Mouse (Mus musculus) layer of hippocampus, adult 2 months (tissue): ENCODE data around the gene Gsg1l2. TPM values are rescaled to one million over a fixed set of nuclear protein-coding genes. Genes with fewer than 3 reads are reported as not detected.

Experiments
- DNase-seq, 2 experiments: peaks; one replicate each; pipeline ENCODE4 v3.0.0; 2022; ENCODE audit warnings: low spot score in 2 of 2
- H3K27ac ChIP-seq: fragments of 200-600 bp; 2 replicates; pipeline ENCODE4 v1.8.1; 2022
- H3K4me3 ChIP-seq: fragments of 200-600 bp; 2 replicates; pipeline ENCODE4 v1.8.1; 2022; ENCODE audit warnings: mild to moderate bottlenecking
- CTCF ChIP-seq: fragments of 200-600 bp; conservative IDR thresholded peaks from 2 replicates; pipeline ENCODE4 v1.8.1; 2022; ENCODE audit warnings: antibody characterized with exemption, mild to moderate bottlenecking, moderate library complexity
- total RNA-seq, 2 experiments: library from RNA; stranded (reverse); gene quantifications; 2 replicates each; pipeline ENCODE4 v1.2.3; 2021

Gene Gsg1l2
- total RNA-seq, 2 experiments from 2014 or later, result not detected

GRCm38 (mm10) chr11:67831820-67832219 lies 57.4 kb downstream of the Gsg1l2 start:
- H3K4me3 ChIP-seq, result no peak overlapping the region
- no peak overlapping the region for H3K27ac ChIP-seq
- DNase-seq, result no peak
- TF ChIP-seq CTCF, result no peak

DNA sequence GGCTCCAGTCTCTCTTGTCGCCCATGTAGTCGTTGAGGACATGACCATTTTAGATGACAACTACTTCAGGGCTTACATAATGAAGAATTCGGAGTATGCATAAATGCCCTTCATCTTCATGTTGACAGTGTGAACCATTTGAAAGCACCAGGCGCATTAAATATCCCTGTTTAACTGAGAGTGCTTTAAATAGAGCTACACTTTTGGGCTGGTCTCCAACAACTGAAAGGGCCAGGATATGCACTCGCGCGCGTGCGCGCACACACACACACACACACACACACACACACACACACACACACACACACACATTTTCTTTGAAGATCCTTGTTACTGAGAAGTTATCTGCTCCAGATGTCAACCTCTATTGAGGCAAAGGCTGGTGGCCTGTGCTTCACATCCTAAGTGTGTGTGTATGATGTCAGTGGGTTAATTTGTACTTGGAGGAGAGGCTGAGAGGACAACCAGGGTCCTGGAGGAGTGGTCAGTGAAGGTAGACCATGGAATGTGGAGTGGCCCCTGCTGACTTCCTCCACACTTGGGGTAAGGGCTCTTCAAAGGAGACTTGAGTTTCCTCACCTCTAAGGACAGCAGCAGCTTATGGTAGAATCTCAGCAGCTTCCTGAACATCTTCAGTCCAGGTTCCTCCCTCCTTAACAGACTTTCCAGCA lies 61.1 kb downstream of the Gsg1l2 start:
- no peak overlapping the region for H3K27ac ChIP-seq
- H3K4me3 ChIP-seq, result no peak overlapping the region
- no peak for TF ChIP-seq CTCF
- DNase-seq, result no peak

Other genes with a start within 250 kb of the Gsg1l2 start
- gene Rcvrn, start 79.3 kb upstream of the Gsg1l2 start, total RNA-seq, result 1 to 10 TPM; 1.4 to 1.9 TPM
- 1 to 10 TPM; 1.7 to 2.7 TPM for gene Glp2r, start 3.5 kb upstream of the Gsg1l2 start, total RNA-seq
- gene Dhrs7c, start 23.6 kb downstream of the Gsg1l2 start, total RNA-seq, result not detected
- gene Usp43, start 147.5 kb downstream of the Gsg1l2 start, total RNA-seq, result under 1 TPM; 0.91 to 0.95 TPM
- 1 to 10 TPM in 1 of 2 experiments, under 1 TPM in 1; 0.86 to 1.7 TPM for gene Cfap52, start 191.0 kb downstream of the Gsg1l2 start, total RNA-seq
- gene Stx8, start 191.6 kb downstream of the Gsg1l2 start, total RNA-seq, result 10 to 100 TPM; 33.4 to 35.0 TPM